Mouse (Mus musculus) embryonic fibroblast, embryonic 13.5 days (primary cell): ENCODE data around the gene Commd1.

ENCODE experiments used
- CTCF ChIP-seq: IDR thresholded peaks from 2 replicates; pipeline ENCODE4 v1.5.1; 2011; ENCODE audit warnings: mild to moderate bottlenecking, control low read depth, low read length, moderate library complexity, borderline replicate concordance; ENCODE audit not compliant: insufficient read depth
- POLR2A ChIP-seq: IDR thresholded peaks from 2 replicates; pipeline ENCODE4 v1.6.1; 2011; ENCODE audit warnings: low read depth, mild to moderate bottlenecking, control low read depth, low read length, moderate library complexity

GRCm38 (mm10) chr11:22900041-22900440 lies 82.1 kb downstream of the Commd1 start:
- no peak for TF ChIP-seq POLR2A
- TF ChIP-seq CTCF: no peak
